Mouse (Mus musculus) limb, embryonic 14.5 days (tissue): ENCODE data around the gene Scd4. TPM values are rescaled to one million over a fixed set of nuclear protein-coding genes. Genes with fewer than 3 reads are reported as not detected.
"Not testable (repeated sequence)": the region's sequence is repeated elsewhere in the genome, so short reads cannot be mapped to it uniquely, and the experiment has no call there.

Source experiments
- ATAC-seq: fragments of 200-750 bp; cut with Nextera tagmentation; 2 replicates; pipeline ENCODE4 v1.8.0; 2017; ENCODE audit warnings: low read depth, moderate number of reproducible peaks, moderate TSS enrichment; ENCODE audit not compliant: low FRiP score
- DNase-seq: peaks from one replicate; pipeline ENCODE4 v3.0.0-alpha.2; 2015; ENCODE audit warnings: low spot score
- H3K27ac ChIP-seq: fragments of 300-500 bp; sonication (generic); replicated peaks from 2 replicates; pipeline ENCODE4 v1.5.1; 2014; ENCODE audit warnings: low read depth, mild to moderate bottlenecking, low read length, moderate library complexity, mixed read lengths
- H3K27me3 ChIP-seq: fragments of 300-500 bp; sonication (generic); 2 replicates; pipeline ENCODE4 v1.6.1; 2014; ENCODE audit warnings: low read length, mixed read lengths; ENCODE audit not compliant: control insufficient read depth, insufficient read depth
- H3K36me3 ChIP-seq: fragments of 300-500 bp; sonication (generic); 2 replicates; pipeline ENCODE4 v1.6.1; 2014; ENCODE audit warnings: mild to moderate bottlenecking, low read length, moderate library complexity, mixed read lengths; ENCODE audit not compliant: control insufficient read depth, insufficient read depth
- H3K4me1 ChIP-seq: fragments of 300-500 bp; sonication (generic); 2 replicates; pipeline ENCODE4 v1.6.1; 2014; ENCODE audit warnings: antibody characterized with exemption, low read length, mixed read lengths; ENCODE audit not compliant: control insufficient read depth, insufficient read depth
- H3K4me2 ChIP-seq: fragments of 300-500 bp; sonication (generic); replicated peaks from 2 replicates; pipeline ENCODE4 v1.6.1; 2014; ENCODE audit warnings: low read depth, mild to moderate bottlenecking, low read length, moderate library complexity; ENCODE audit not compliant: severe bottlenecking
- H3K4me3 ChIP-seq: fragments of 300-500 bp; sonication (generic); replicated peaks from 2 replicates; pipeline ENCODE4 v1.5.1; 2014; ENCODE audit warnings: low read length
- H3K9ac ChIP-seq: fragments of 300-500 bp; sonication (generic); 2 replicates; pipeline ENCODE4 v1.6.1; 2014; ENCODE audit warnings: mild to moderate bottlenecking, low read depth, low read length, moderate library complexity; ENCODE audit not compliant: severe bottlenecking
- H3K9me3 ChIP-seq: fragments of 300-500 bp; sonication (generic); 2 replicates; pipeline ENCODE4 v1.6.1; 2016; ENCODE audit warnings: low read length; ENCODE audit not compliant: control insufficient read depth
- POLR2A ChIP-seq: fragments of 200-500 bp; IDR thresholded peaks from 2 replicates; pipeline ENCODE4 v1.8.0; 2012; ENCODE audit warnings: inconsistent platforms, mild to moderate bottlenecking, moderate library complexity, borderline replicate concordance; ENCODE audit not compliant: insufficient read depth, insufficient read length; ENCODE audit errors: extremely low read depth
- WGBS: fragments of 180-500 bp; shearing (Covaris S2); extraction: QIAGEN DNeasy Blood & Tissue Kit; methylation state at CpG from one replicate; pipeline ENCODE4 v1.1.7; 2014; 5-methylcytosine and 5-hydroxymethylcytosine counted together
- polyA plus RNA-seq, 2 experiments: library from polyadenylated mRNA; depleted of rRNA in 1 of 2; stranded (reverse) in 1 of 2; unstranded in 1 of 2; fragments of >200 nt; fragmentation: Nextera tagmentation in 1 of 2; extraction: Ambion mirVana in 1 of 2; gene quantifications; 2 replicates each; pipeline versions ENCODE4 v1.2.1 to v1.2.3; 2012 to 2014

Scd4 gene
- polyA plus RNA-seq, 2 experiments = 0.12 to 0.80 TPM

- Histone ChIP-seq H3K27me3 (no peaks in the 10 kb centered on the region), H3K9ac (no peak overlapping the region), H3K4me2 (no peak overlapping the region), H3K9me3 (no peaks in the 10 kb centered on the region), H3K4me3 (no peak overlapping the region), H3K36me3 (no peaks in the 10 kb centered on the region), H3K27ac (no peak overlapping the region), H3K4me1 (no peaks in the 10 kb centered on the region)
- TF ChIP-seq POLR2A = no peak
- 95% methylated on average over 2 of the region's 2 CpGs for WGBS
- ATAC-seq (no peak), DNase-seq (no peak)
These were observed 3.3 kb upstream of the Scd4 start for GRCm38 (mm10) chr19:44329566-44329965.

GRCm38 (mm10) chr19:44331128-44331527 lies 1.8 kb upstream of the Scd4 start:
- not testable (repeated sequence) for DNase-seq, H3K9me3 ChIP-seq, ATAC-seq, H3K4me1 ChIP-seq, H3K36me3 ChIP-seq, H3K27ac ChIP-seq, H3K4me2 ChIP-seq, H3K9ac ChIP-seq, H3K27me3 ChIP-seq, H3K4me3 ChIP-seq
- 92% methylated on average over 1 of the region's 1 CpGs for WGBS

GRCm38 (mm10) chr19:44331911-44332310 lies 981 bp upstream of the Scd4 start:
- TF ChIP-seq POLR2A = no peak
- WGBS = 82% methylated on average over 5 of the region's 5 CpGs
- H3K9ac ChIP-seq = no peak overlapping the region
- no peaks in the 10 kb centered on the region for H3K9me3 ChIP-seq
- no peak overlapping the region for H3K4me3 ChIP-seq
- H3K4me2 ChIP-seq = no peak overlapping the region
- ATAC-seq (no peak), DNase-seq (no peak)
- H3K27me3 ChIP-seq = no peaks in the 10 kb centered on the region
- no peaks in the 10 kb centered on the region for H3K36me3 ChIP-seq
- no peaks in the 10 kb centered on the region for H3K4me1 ChIP-seq
- H3K27ac ChIP-seq = no peak overlapping the region

- H3K9ac ChIP-seq = no peak overlapping the region
- no peak overlapping the region for H3K4me3 ChIP-seq
- H3K9me3 ChIP-seq = no peaks in the 10 kb centered on the region
- ATAC-seq (no peak), DNase-seq (no peak)
- no peak overlapping the region for H3K4me2 ChIP-seq
- WGBS = 57% methylated on average over 8 of the region's 8 CpGs
- no peaks in the 10 kb centered on the region for H3K36me3 ChIP-seq
- no peaks in the 10 kb centered on the region for H3K27me3 ChIP-seq
- TF ChIP-seq POLR2A = no peak
- no peak overlapping the region for H3K27ac ChIP-seq
- H3K4me1 ChIP-seq = no peaks in the 10 kb centered on the region
These were observed 566 bp upstream of the Scd4 start for GRCm38 (mm10) chr19:44332326-44332725.

- H3K27ac ChIP-seq = no peak overlapping the region
- DNase-seq = no peak
- no peak overlapping the region for H3K4me2 ChIP-seq
- H3K9ac ChIP-seq = no peak overlapping the region
- no peaks in the 10 kb centered on the region for H3K9me3 ChIP-seq
- ATAC-seq = no peak
- no peak for TF ChIP-seq POLR2A
- no peak overlapping the region for H3K4me3 ChIP-seq
- 88% methylated on average over 9 of the region's 9 CpGs for WGBS
- no peaks in the 10 kb centered on the region for H3K36me3 ChIP-seq
- no peaks in the 10 kb centered on the region for H3K4me1 ChIP-seq
- no peaks in the 10 kb centered on the region for H3K27me3 ChIP-seq
These were observed 1.1 kb downstream of the Scd4 start for GRCm38 (mm10) chr19:44333991-44334390.

- Histone ChIP-seq H3K27me3 (no peaks in the 10 kb centered on the region), H3K27ac (no peak overlapping the region), H3K9me3 (no peaks in the 10 kb centered on the region), H3K4me1 (no peaks in the 10 kb centered on the region), H3K4me2 (no peak overlapping the region), H3K36me3 (no peaks in the 10 kb centered on the region), H3K9ac (no peak overlapping the region), H3K4me3 (no peak overlapping the region)
- WGBS = 83% methylated on average over 6 of the region's 6 CpGs
- DNase-seq (no peak), ATAC-seq (no peak)
- no peak for TF ChIP-seq POLR2A
These were observed 3.2 kb downstream of the Scd4 start for GRCm38 (mm10) chr19:44335876-44336662.
